Mouse (Mus musculus) spleen, adult 2 months (tissue): Measurements from ENCODE around the gene Ift81.

Experiments used
- CTCF ChIP-seq: fragments of 200-500 bp; IDR thresholded peaks from 2 replicates; pipeline ENCODE4 v1.5.1; 2011; ENCODE audit warnings: mild to moderate bottlenecking, inconsistent platforms; ENCODE audit not compliant: insufficient read depth, insufficient read length, insufficient replicate concordance; ENCODE audit errors: extremely low read depth
- POLR2A ChIP-seq: fragments of 200-500 bp; IDR thresholded peaks from 2 replicates; pipeline ENCODE4 v1.6.1; 2011; ENCODE audit warnings: low read depth, low read length, inconsistent platforms

DNA sequence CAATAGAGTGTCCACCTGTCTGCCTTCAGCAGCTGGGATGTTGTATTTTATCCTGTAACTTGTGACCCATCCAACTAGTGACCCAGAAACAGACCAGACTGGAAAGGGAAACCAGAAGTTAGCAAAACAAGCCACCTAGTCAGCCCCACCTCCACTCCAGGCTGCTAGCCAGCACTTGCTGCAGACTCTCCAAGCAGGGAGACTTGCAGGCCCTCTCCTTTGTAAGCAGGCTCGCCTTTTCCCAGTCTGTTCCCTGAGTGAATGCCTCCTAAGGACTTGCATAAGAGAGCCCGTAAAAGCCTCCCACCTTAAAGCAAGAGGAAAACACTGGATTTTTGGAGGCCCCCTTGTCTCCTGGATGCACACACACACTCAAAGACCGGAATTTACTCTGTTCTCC lies 85.0 kb downstream of the Ift81 start:
- no peak for TF ChIP-seq CTCF
- no peak for TF ChIP-seq POLR2A
